Mouse (Mus musculus): ENCODE measurements around the gene Arhgap10. TPM values are rescaled to one million over a fixed set of nuclear protein-coding genes. Genes with fewer than 3 reads are reported as not detected.

Gene Arhgap10
- polyA plus RNA-seq, 1 experiment from 2014 or later, result 20.7 TPM

GRCm38 (mm10) chr8:77458575-77458974, 59.2 kb downstream of the Arhgap10 start:
- Histone ChIP-seq H3K4me1 (peaks cover 33% of the 10 kb centered on the region), H3K4me3 (no peak overlapping the region), H3K36me3 (peaks cover 4% of the 10 kb centered on the region; the same call in 1 of the 2 replicates), H3K9ac (no peak overlapping the region), H3K4me2 (no peak overlapping the region), H3K27me3 (replicated peaks) (no peaks in the 10 kb centered on the region), H3K9me3 (no peaks in the 10 kb centered on the region), H3K27ac (replicated peaks) (no peak overlapping the region)
- no peak for ATAC-seq (ENCODE audit: extremely low read depth, insufficient number of reproducible peaks, low FRiP score, low TSS enrichment)
- WGBS, result 90% methylated on average over 4 of the region's 4 CpGs

GRCm38 (mm10) chr8:77456263-77456662, 61.5 kb downstream of the Arhgap10 start:
- ATAC-seq (ENCODE audit: extremely low read depth, insufficient number of reproducible peaks, low FRiP score, low TSS enrichment), result no peak
- Histone ChIP-seq H3K4me3 (no peak overlapping the region), H3K27me3 (replicated peaks) (no peaks in the 10 kb centered on the region), H3K9ac (no peak overlapping the region), H3K36me3 (peaks cover 13% of the 10 kb centered on the region; the same call in 1 of the 2 replicates), H3K27ac (replicated peaks) (no peak overlapping the region), H3K4me2 (no peak overlapping the region), H3K9me3 (peaks cover 13% of the 10 kb centered on the region), H3K4me1 (peaks cover 32% of the 10 kb centered on the region)
- WGBS, result 87% methylated on average over 6 of the region's 6 CpGs

- ATAC-seq (ENCODE audit: extremely low read depth, insufficient number of reproducible peaks, low FRiP score, low TSS enrichment), result no peak
- H3K27ac ChIP-seq (replicated peaks), result 0 out of 2 replicates have a peak overlapping the region, but pooled peaks have one; percentile 32
- H3K27me3 ChIP-seq (replicated peaks), result no peaks in the 10 kb centered on the region
- 82% methylated on average over 9 of the region's 9 CpGs for WGBS
- H3K36me3 ChIP-seq, result peaks cover 34% of the 10 kb centered on the region
- H3K4me2 ChIP-seq, result no peak overlapping the region
- peaks cover 34% of the 10 kb centered on the region for H3K9me3 ChIP-seq
- H3K4me1 ChIP-seq, result peaks cover 15% of the 10 kb centered on the region
- no peak overlapping the region for H3K9ac ChIP-seq
- no peak overlapping the region for H3K4me3 ChIP-seq
Measured at GRCm38 (mm10) chr8:77453836-77454235, 63.9 kb downstream of the Arhgap10 start.

- Histone ChIP-seq H3K4me1 (peaks cover 15% of the 10 kb centered on the region), H3K4me2 (no peak overlapping the region), H3K4me3 (no peak overlapping the region), H3K36me3 (peaks cover 53% of the 10 kb centered on the region), H3K27ac (replicated peaks) (no peak overlapping the region), H3K27me3 (replicated peaks) (no peaks in the 10 kb centered on the region), H3K9ac (no peak overlapping the region), H3K9me3 (peaks cover 52% of the 10 kb centered on the region)
- 86% methylated on average over 21 of the region's 21 CpGs for WGBS
- no peak for ATAC-seq (ENCODE audit: extremely low read depth, insufficient number of reproducible peaks, low FRiP score, low TSS enrichment)
Measured at GRCm38 (mm10) chr8:77451466-77452382, 66.0 kb downstream of the Arhgap10 start.

- H3K9me3 ChIP-seq, result peaks cover 59% of the 10 kb centered on the region
Measured at GRCm38 (mm10) chr8:77451052-77451451, 66.7 kb downstream of the Arhgap10 start.

GRCm38 (mm10) chr8:77446294-77446693, 71.5 kb downstream of the Arhgap10 start:
- 92% methylated on average over 12 of the region's 12 CpGs for WGBS

More at GRCm38 (mm10) chr8:77451052-77451451, 66.7 kb downstream of the Arhgap10 start:
- Histone ChIP-seq H3K36me3 (peaks cover 58% of the 10 kb centered on the region), H3K27me3 (replicated peaks) (no peaks in the 10 kb centered on the region), H3K4me2 (no peak overlapping the region), H3K4me1 (peaks cover 11% of the 10 kb centered on the region), H3K27ac (replicated peaks) (no peak overlapping the region), H3K9ac (no peak overlapping the region), H3K4me3 (no peak overlapping the region)
- WGBS, result 84% methylated on average over 5 of the region's 5 CpGs
- no peak for ATAC-seq (ENCODE audit: extremely low read depth, insufficient number of reproducible peaks, low FRiP score, low TSS enrichment)

GRCm38 (mm10) chr8:77445642-77446041, 72.1 kb downstream of the Arhgap10 start:
- no peak overlapping the region for H3K4me2 ChIP-seq
- H3K4me3 ChIP-seq, result no peak overlapping the region
- WGBS, result 77% methylated on average over 3 of the region's 3 CpGs
- H3K9ac ChIP-seq, result no peak overlapping the region
- ATAC-seq (ENCODE audit: extremely low read depth, insufficient number of reproducible peaks, low FRiP score, low TSS enrichment), result no peak
- H3K36me3 ChIP-seq, result peaks cover 45% of the 10 kb centered on the region
- peaks cover 24% of the 10 kb centered on the region for H3K4me1 ChIP-seq
- H3K27ac ChIP-seq (replicated peaks), result 0 out of 2 replicates have a peak overlapping the region, but pooled peaks have one; percentile 42
- no peaks in the 10 kb centered on the region for H3K27me3 ChIP-seq (replicated peaks)
- peaks cover 45% of the 10 kb centered on the region for H3K9me3 ChIP-seq

More at GRCm38 (mm10) chr8:77446294-77446693, 71.5 kb downstream of the Arhgap10 start:
- Histone ChIP-seq H3K4me1 (peaks cover 24% of the 10 kb centered on the region), H3K27ac (replicated peaks) (no peak overlapping the region), H3K4me3 (no peak overlapping the region), H3K4me2 (no peak overlapping the region), H3K9me3 (peaks cover 51% of the 10 kb centered on the region), H3K9ac (no peak overlapping the region), H3K27me3 (replicated peaks) (no peaks in the 10 kb centered on the region), H3K36me3 (peaks cover 51% of the 10 kb centered on the region)
- ATAC-seq (ENCODE audit: extremely low read depth, insufficient number of reproducible peaks, low FRiP score, low TSS enrichment), result no peak

- Histone ChIP-seq H3K9ac (0 out of 2 replicates have a peak overlapping the region, but pooled peaks have one; percentile 52), H3K27me3 (replicated peaks) (no peaks in the 10 kb centered on the region), H3K4me2 (peak overlapping the region; percentile 40), H3K27ac (replicated peaks) (peak overlapping the region; percentile 85), H3K9me3 (peaks cover 34% of the 10 kb centered on the region), H3K4me3 (no peak overlapping the region), H3K4me1 (peaks cover 29% of the 10 kb centered on the region), H3K36me3 (peaks cover 32% of the 10 kb centered on the region)
- WGBS, result 53% methylated on average over 10 of the region's 10 CpGs
- peak; percentile 68; the same call in 1 of the 2 replicates for ATAC-seq (ENCODE audit: extremely low read depth, insufficient number of reproducible peaks, low FRiP score, low TSS enrichment)
Measured at GRCm38 (mm10) chr8:77444166-77444870, 73.4 kb downstream of the Arhgap10 start.

- Histone ChIP-seq H3K9ac (no peak overlapping the region), H3K27me3 (replicated peaks) (no peaks in the 10 kb centered on the region), H3K27ac (replicated peaks) (no peak overlapping the region), H3K4me2 (no peak overlapping the region), H3K4me3 (no peak overlapping the region), H3K4me1 (peaks cover 46% of the 10 kb centered on the region), H3K9me3 (peaks cover 21% of the 10 kb centered on the region), H3K36me3 (peaks cover 18% of the 10 kb centered on the region)
- 75% methylated on average over 7 of the region's 7 CpGs for WGBS
- ATAC-seq (ENCODE audit: extremely low read depth, insufficient number of reproducible peaks, low FRiP score, low TSS enrichment), result no peak
Measured at GRCm38 (mm10) chr8:77442452-77442851, 75.3 kb downstream of the Arhgap10 start.

- ATAC-seq (ENCODE audit: extremely low read depth, insufficient number of reproducible peaks, low FRiP score, low TSS enrichment), result no peak
- Histone ChIP-seq H3K27me3 (replicated peaks) (no peaks in the 10 kb centered on the region), H3K9me3 (0 out of 2 replicates have a peak, but pooled peaks cover 6% of the 10 kb centered on the region), H3K4me2 (no peak overlapping the region), H3K4me3 (no peak overlapping the region), H3K27ac (replicated peaks) (no peak overlapping the region), H3K4me1 (peaks cover 62% of the 10 kb centered on the region), H3K9ac (no peak overlapping the region), H3K36me3 (peaks cover 5% of the 10 kb centered on the region; the same call in 1 of the 2 replicates)
- 90% methylated on average over 9 of the region's 9 CpGs for WGBS
Measured at GRCm38 (mm10) chr8:77440913-77441312, 76.8 kb downstream of the Arhgap10 start.

GRCm38 (mm10) chr8:77440324-77440880, 77.4 kb downstream of the Arhgap10 start:
- Histone ChIP-seq H3K4me3 (no peak overlapping the region), H3K9me3 (0 out of 2 replicates have a peak, but pooled peaks cover 3% of the 10 kb centered on the region), H3K27me3 (replicated peaks) (no peaks in the 10 kb centered on the region), H3K9ac (no peak overlapping the region), H3K4me1 (peaks cover 63% of the 10 kb centered on the region), H3K4me2 (no peak overlapping the region), H3K36me3 (peaks cover 4% of the 10 kb centered on the region; the same call in 1 of the 2 replicates), H3K27ac (replicated peaks) (no peak overlapping the region)
- no peak for ATAC-seq (ENCODE audit: extremely low read depth, insufficient number of reproducible peaks, low FRiP score, low TSS enrichment)
- WGBS, result 83% methylated on average over 6 of the region's 6 CpGs
